Mouse (Mus musculus) heart, adult 2 months (tissue): ENCODE measurements at regions not wholly inside any gene's neighbourhood (a gene's known extent, or its start where the extent isn't known, plus 50 kb on each side); places are given as distances from the start of the nearest gene placed in this dataset.

ENCODE experiments used
- DNase-seq, 2 experiments: peaks; one replicate each; pipeline ENCODE4 v3.0.0; 2021
- H3K27ac ChIP-seq: fragments of 200-600 bp; 2 replicates; pipeline ENCODE4 v1.8.1; 2022
- H3K27me3 ChIP-seq: fragments of 200-500 bp; 2 replicates; pipeline ENCODE4 v1.6.1; 2012; ENCODE audit warnings: mild to moderate bottlenecking, low read length, inconsistent platforms, mixed read lengths; ENCODE audit not compliant: control insufficient read depth, insufficient read depth
- H3K36me3 ChIP-seq: fragments of 200-500 bp; 2 replicates; pipeline ENCODE4 v1.6.1; 2012; ENCODE audit warnings: low read length, inconsistent platforms; ENCODE audit not compliant: control insufficient read depth, insufficient read depth
- H3K4me1 ChIP-seq: fragments of 200-500 bp; 2 replicates; pipeline ENCODE4 v1.6.1; 2011; ENCODE audit warnings: low read length; ENCODE audit not compliant: control insufficient read depth, insufficient read depth
- H3K4me3 ChIP-seq: fragments of 200-600 bp; 2 replicates; pipeline ENCODE4 v1.8.1; 2022
- H3K79me2 ChIP-seq: fragments of 200-500 bp; replicated peaks from 2 replicates; pipeline ENCODE4 v1.6.1; 2012; ENCODE audit warnings: mild to moderate bottlenecking, inconsistent platforms, low read length, moderate library complexity, mixed read lengths; ENCODE audit not compliant: control insufficient read depth, insufficient read depth
- H3K9ac ChIP-seq: fragments of 200-500 bp; 2 replicates; pipeline ENCODE4 v1.6.1; 2012; ENCODE audit warnings: low read depth, mild to moderate bottlenecking, control low read depth, inconsistent platforms, low read length, mixed read lengths
- CTCF ChIP-seq: fragments of 200-600 bp; IDR thresholded peaks from 2 replicates; pipeline ENCODE4 v1.8.1; 2022; ENCODE audit warnings: antibody characterized with exemption, mild to moderate bottlenecking, moderate library complexity
- EP300 ChIP-seq: fragments of 200-500 bp; IDR thresholded peaks from 2 replicates; pipeline ENCODE4 v1.6.1; 2011; ENCODE audit warnings: low read depth, low read length, control low read depth; ENCODE audit not compliant: insufficient read depth
- POLR2A ChIP-seq: fragments of 200-500 bp; IDR thresholded peaks from 2 replicates; pipeline ENCODE4 v1.6.1; 2011; ENCODE audit warnings: mild to moderate bottlenecking, low read depth, low read length, control low read depth; ENCODE audit not compliant: insufficient read depth
- WGBS: fragments of 180-500 bp; shearing (Covaris S2); methylation state at CpG from one replicate; pipeline ENCODE4 v1.1.7; 2018; 5-methylcytosine and 5-hydroxymethylcytosine counted together
- intact Hi-C: fragments of 180-260 bp; cut with DNase I; formaldehyde crosslinking; loops from one replicate; pipeline ENCODE4 v1.15.1; 2025

DNA sequence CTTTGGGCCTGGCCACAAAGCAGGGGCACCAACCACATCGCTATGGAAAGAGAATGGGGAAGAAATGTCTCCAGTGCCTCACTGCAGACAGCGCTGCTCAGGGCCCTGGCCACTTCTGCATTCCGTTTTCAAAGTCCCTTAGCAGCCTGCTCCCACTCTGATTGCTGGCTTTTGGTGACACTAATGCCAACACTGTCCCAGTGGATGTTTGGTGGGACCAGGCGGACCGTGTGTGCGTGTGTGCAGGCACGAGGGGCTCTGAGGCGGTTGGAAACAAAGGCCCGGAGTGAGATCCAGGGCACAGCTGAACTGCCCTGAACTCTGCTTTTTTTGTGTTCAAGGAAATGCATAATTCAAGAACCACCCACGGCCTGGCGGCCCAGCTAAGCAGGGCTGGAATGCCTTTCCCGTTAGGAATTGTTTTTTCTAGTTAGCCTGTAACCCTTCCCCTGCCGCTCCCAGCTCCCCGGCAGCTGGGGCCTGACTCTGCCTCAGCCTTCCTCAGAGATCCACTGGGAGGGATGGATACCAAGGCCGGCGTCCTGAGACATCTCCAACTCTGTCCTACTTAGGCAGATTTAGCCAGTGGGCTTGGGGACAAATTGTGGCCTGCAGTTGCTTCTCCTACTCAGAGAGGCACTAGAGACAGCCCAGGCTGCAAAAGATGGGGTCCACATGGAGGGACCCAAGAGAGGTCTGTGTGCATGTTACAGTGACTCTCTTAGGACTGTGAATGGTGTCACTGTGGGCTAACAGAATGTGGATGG is 106.7 kb upstream of the Haao start:
- TF ChIP-seq CTCF (peak; percentile 32), EP300 (peak; percentile 77), POLR2A (peak; percentile 76)
- DNase-seq, result peak; percentile 79 to 86
- intact Hi-C loops, result no loop called here
- H3K9ac ChIP-seq, result peak overlapping the region; percentile 56
- H3K36me3 ChIP-seq, result no peaks in the 10 kb centered on the region
- no peaks in the 10 kb centered on the region for H3K27me3 ChIP-seq
- H3K4me1 ChIP-seq, result peaks cover 44% of the 10 kb centered on the region
- H3K27ac ChIP-seq, result peak overlapping the region; percentile 97
- H3K4me3 ChIP-seq, result peak overlapping the region; percentile 27; the same call in 1 of the 2 replicates
- H3K79me2 ChIP-seq, result no peaks in the 10 kb centered on the region
- WGBS, result 30% methylated on average over 16 of the region's 16 CpGs

DNA sequence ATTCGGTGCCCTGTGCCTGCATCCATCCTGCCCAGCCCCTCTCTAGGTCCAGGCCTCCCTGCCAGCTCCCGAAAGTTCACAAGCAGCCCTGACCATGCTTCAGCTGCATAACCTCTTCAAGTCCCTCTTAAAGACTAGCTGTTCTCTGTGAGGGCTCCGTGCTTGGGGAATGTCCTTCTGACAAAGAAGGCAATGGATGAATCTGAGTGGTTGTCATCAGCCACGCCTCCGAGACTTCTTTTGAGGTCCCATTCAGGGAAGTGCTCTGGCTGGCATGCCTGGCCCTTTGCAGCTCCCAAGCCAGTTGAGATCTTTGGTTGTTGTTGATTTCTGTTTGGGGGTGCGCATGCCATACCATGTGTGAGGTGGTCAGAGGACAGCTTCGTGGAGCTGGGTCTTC is 105.9 kb upstream of the Haao start:
- no peak overlapping the region for H3K4me3 ChIP-seq
- no peaks in the 10 kb centered on the region for H3K79me2 ChIP-seq
- peak; percentile 31 to 52 for DNase-seq
- intact Hi-C loops, result no loop called here
- H3K9ac ChIP-seq, result 0 out of 2 replicates have a peak overlapping the region, but pooled peaks have one; percentile 3
- H3K27me3 ChIP-seq, result no peaks in the 10 kb centered on the region
- no peaks in the 10 kb centered on the region for H3K36me3 ChIP-seq
- 68% methylated on average over 7 of the region's 7 CpGs for WGBS
- TF ChIP-seq POLR2A (no peak), EP300 (no peak), CTCF (no peak)
- H3K27ac ChIP-seq, result peak overlapping the region; percentile 97
- peaks cover 38% of the 10 kb centered on the region for H3K4me1 ChIP-seq

DNA sequence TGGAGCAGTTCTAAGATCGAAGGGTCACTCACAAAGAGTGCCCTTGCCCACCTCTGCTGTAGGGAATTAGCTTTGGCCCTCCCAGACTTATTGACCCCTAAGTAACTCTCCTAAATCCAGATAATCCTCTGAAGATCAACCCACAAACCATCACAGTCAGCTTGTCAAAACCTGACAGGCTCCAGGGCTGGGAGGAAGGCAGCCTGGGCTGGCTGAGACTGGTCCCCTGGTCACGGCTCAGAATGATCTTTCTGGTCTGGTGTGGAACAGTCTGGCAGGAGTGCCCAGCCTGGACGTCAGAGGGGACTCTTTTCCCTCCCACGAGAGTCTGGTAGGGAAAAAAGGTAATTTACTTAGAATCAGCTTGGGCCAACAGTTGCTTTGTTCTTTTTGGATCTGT is 99.0 kb upstream of the Haao start:
- Histone ChIP-seq H3K9ac (no peak overlapping the region), H3K4me1 (no peaks in the 10 kb centered on the region), H3K27ac (no peak overlapping the region), H3K27me3 (no peaks in the 10 kb centered on the region), H3K4me3 (no peak overlapping the region), H3K79me2 (no peaks in the 10 kb centered on the region), H3K36me3 (no peaks in the 10 kb centered on the region)
- TF ChIP-seq EP300, result no peak
- no peak for DNase-seq
- intact Hi-C loops, result no loop called here
- 73% methylated on average over 4 of the region's 4 CpGs for WGBS

DNA sequence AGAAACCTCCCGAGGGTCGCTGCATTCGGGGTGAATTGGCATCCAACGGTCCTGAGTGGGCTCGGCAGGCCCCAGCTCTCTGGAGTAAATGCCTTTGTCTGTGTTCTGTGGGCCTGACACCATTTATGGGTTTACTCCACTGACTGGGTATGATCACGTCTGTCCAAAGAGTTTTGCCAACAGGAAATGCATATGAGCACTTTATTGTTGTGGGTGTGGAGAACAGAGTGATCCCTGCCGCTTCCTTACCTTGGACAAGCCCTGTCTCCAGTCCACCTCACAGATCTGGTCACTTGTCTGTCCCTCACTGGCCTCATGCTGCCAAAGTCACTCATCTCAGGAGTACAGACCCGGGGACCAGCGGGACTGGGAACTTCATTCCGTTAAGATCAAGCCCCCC is 91.6 kb upstream of the Haao start:
- Histone ChIP-seq H3K27ac (peak overlapping the region; percentile 65), H3K9ac (no peak overlapping the region), H3K79me2 (no peaks in the 10 kb centered on the region), H3K4me1 (peaks cover 20% of the 10 kb centered on the region), H3K27me3 (no peaks in the 10 kb centered on the region), H3K36me3 (no peaks in the 10 kb centered on the region; the same call in 1 of the 2 replicates), H3K4me3 (no peak overlapping the region)
- 82% methylated on average over 10 of the region's 10 CpGs for WGBS
- intact Hi-C loops, result no loop called here
- no peak for DNase-seq
- TF ChIP-seq POLR2A (no peak), EP300 (no peak), CTCF (no peak)

DNA sequence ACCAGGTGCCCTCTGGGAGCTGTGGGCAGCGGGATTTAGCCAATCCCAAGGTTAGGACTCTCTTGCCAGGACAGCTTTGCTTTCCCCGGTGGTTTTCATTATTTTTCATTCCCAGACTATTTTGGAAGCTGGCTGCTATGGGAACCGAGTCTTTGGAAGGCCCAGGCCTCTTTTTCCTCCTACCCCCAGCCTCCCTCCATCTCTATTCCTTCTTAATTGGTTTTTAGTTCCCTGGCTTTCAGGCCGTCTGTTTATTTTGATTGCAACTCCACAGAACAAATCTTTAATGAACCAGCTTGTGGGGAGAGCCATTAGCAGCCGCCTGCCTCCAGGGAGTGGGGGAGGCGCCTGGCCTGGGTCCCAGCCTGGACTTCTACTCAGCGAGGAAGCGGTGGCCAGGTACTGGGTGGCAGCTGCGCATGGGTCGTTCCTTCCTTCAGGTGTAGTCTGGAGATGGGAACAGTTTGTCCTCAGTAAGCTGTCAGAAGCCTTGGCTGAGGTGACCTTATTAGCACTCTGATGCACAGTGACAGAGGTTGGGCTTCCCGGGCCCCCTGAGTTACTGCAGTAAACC is 91.0 kb upstream of the Haao start:
- intact Hi-C loops, result no loop called here
- H3K4me3 ChIP-seq, result no peak overlapping the region
- H3K27ac ChIP-seq, result peak overlapping the region; percentile 65

DNA sequence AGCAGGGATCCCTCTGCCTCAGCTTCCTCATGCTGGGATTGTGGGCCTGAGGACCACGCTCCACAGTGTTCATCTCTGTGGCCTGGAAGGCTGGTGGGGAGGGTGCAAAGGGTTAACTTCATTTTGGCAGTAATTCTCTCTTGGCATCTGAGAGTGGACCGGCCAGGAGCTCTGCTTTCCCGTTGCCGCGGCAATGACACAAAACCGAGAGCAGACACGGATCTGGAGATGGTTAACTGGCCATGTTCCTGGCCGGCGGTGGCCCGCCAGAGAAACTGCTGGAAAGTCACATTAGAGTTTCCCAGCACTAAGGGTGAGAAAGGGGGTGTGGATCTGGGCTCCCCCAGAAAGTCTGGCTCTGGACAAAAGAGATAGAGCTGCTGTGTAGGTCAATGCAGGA is 89.8 kb upstream of the Haao start:
- H3K4me3 ChIP-seq, result no peak overlapping the region
- intact Hi-C loops, result no loop called here
- H3K27ac ChIP-seq, result peak overlapping the region; percentile 64
- no peaks in the 10 kb centered on the region for H3K79me2 ChIP-seq
- H3K4me1 ChIP-seq, result peaks cover 20% of the 10 kb centered on the region
- TF ChIP-seq POLR2A, result no peak
- TF ChIP-seq CTCF, result no peak
- TF ChIP-seq EP300, result no peak
- H3K9ac ChIP-seq, result no peak overlapping the region
- no peaks in the 10 kb centered on the region for H3K27me3 ChIP-seq
- 26% methylated on average over 10 of the region's 10 CpGs for WGBS
- no peaks in the 10 kb centered on the region; the same call in 1 of the 2 replicates for H3K36me3 ChIP-seq
- DNase-seq, result peak; percentile 64 to 74

More for the DNA sequence above, 91.0 kb upstream of the Haao start:
- peak; percentile 74 to 75 for DNase-seq
- no peaks in the 10 kb centered on the region for H3K79me2 ChIP-seq
- TF ChIP-seq POLR2A (no peak), CTCF (no peak), EP300 (no peak)
- no peaks in the 10 kb centered on the region; the same call in 1 of the 2 replicates for H3K36me3 ChIP-seq
- no peaks in the 10 kb centered on the region for H3K27me3 ChIP-seq
- peaks cover 20% of the 10 kb centered on the region for H3K4me1 ChIP-seq
- whole genome bisulfite sequencing, result 46% methylated on average over 11 of the region's 11 CpGs
- H3K9ac ChIP-seq, result no peak overlapping the region
